Mouse (Mus musculus) cerebellum, adult 2 months (tissue): ENCODE results near the gene Pnn. TPM values are rescaled to one million over a fixed set of nuclear protein-coding genes. Genes with fewer than 3 reads are reported as not detected.
A peak's percentile ranks its signal among the peaks of the same experiment; 100 is the strongest.

ENCODE experiments used
- DNase-seq, 2 experiments: peaks; one replicate each; pipeline ENCODE4 v3.0.0; 2021
- H3K27ac ChIP-seq: fragments of 200-500 bp; 2 replicates; pipeline ENCODE4 v1.5.1; 2012; ENCODE audit warnings: low read length, control low read depth, inconsistent platforms; ENCODE audit not compliant: insufficient read depth
- H3K27me3 ChIP-seq: fragments of 200-500 bp; 2 replicates; pipeline ENCODE4 v1.6.1; 2012; ENCODE audit warnings: inconsistent platforms, mild to moderate bottlenecking, low read length, moderate library complexity; ENCODE audit not compliant: control insufficient read depth, insufficient read depth
- H3K4me1 ChIP-seq: fragments of 200-500 bp; 2 replicates; pipeline ENCODE4 v1.6.1; 2011; ENCODE audit warnings: low read length; ENCODE audit not compliant: control insufficient read depth, insufficient read depth
- H3K4me3 ChIP-seq: fragments of 200-500 bp; replicated peaks from 2 replicates; pipeline ENCODE3; 2011; ENCODE audit warnings: mild to moderate bottlenecking, low read depth, low read length, control low read depth; ENCODE audit not compliant: insufficient read depth
- CTCF ChIP-seq: fragments of 200-500 bp; IDR thresholded peaks from 2 replicates; pipeline ENCODE4 v1.5.1; 2011; ENCODE audit warnings: low read depth, mild to moderate bottlenecking, control low read depth, low read length, moderate library complexity, borderline replicate concordance; ENCODE audit not compliant: insufficient read depth
- POLR2A ChIP-seq: fragments of 200-500 bp; IDR thresholded peaks from 2 replicates; pipeline ENCODE4 v1.6.1; 2011; ENCODE audit warnings: low read length, control low read depth, borderline replicate concordance; ENCODE audit not compliant: insufficient read depth
- WGBS: fragments of 180-500 bp; shearing (Covaris S2); methylation state at CpG from one replicate; pipeline ENCODE4 v1.1.7; 2018; 5-methylcytosine and 5-hydroxymethylcytosine counted together
- polyA plus RNA-seq: library from polyadenylated mRNA; depleted of rRNA; stranded (reverse); fragments of >200 nt; gene quantifications from 2 replicates; pipeline ENCODE4 v1.2.3, GENCODE M21; 2012; rRNA removed

Pnn gene
- polyA plus RNA-seq: 81.3 and 81.5 TPM in 2 replicates

- peak within 1 kb of the TSS; percentile 94 for H3K4me3 ChIP-seq
- H3K4me1 ChIP-seq: peaks cover 5% of the 10 kb centered on the region; the same call in 1 of the 2 replicates
- H3K27ac ChIP-seq: peak within 1 kb of the TSS; percentile 97
- under 1% methylated on average over 43 of the region's 43 CpGs for WGBS
- TF ChIP-seq CTCF (no peak), POLR2A (peak; percentile 98)
- H3K27me3 ChIP-seq: no peaks in the 10 kb centered on the region
- DNase-seq: peak; percentile 97 to 99
Measured at GRCm38 (mm10) chr12:59066448-59067077, at the start of gene Pnn. Pnn (plus strand) TSS chr12:59066884.

- DNase-seq: no peak
- Histone ChIP-seq H3K27me3 (no peaks in the 10 kb centered on the region), H3K4me1 (no peaks in the 10 kb centered on the region), H3K27ac (no peak overlapping the region), H3K4me3 (no peak overlapping the region)
- TF ChIP-seq POLR2A: no peak
- WGBS: 95% methylated on average over 8 of the region's 8 CpGs
Measured at GRCm38 (mm10) chr12:59017970-59018369, 48.7 kb upstream of the Pnn start.

- Histone ChIP-seq H3K4me1 (no peaks in the 10 kb centered on the region), H3K4me3 (no peak overlapping the region), H3K27me3 (no peaks in the 10 kb centered on the region), H3K27ac (no peak overlapping the region)
- DNase-seq: no peak
- 89% methylated on average over 2 of the region's 2 CpGs for WGBS
- TF ChIP-seq POLR2A (no peak), CTCF (no peak)
Measured at GRCm38 (mm10) chr12:59019891-59020290, 46.8 kb upstream of the Pnn start.

GRCm38 (mm10) chr12:59021306-59021705 is 45.4 kb upstream of the Pnn start:
- H3K27me3 ChIP-seq: no peaks in the 10 kb centered on the region
- no peak overlapping the region for H3K4me3 ChIP-seq
- 92% methylated on average over 4 of the region's 4 CpGs for whole genome bisulfite sequencing
- TF ChIP-seq CTCF: no peak
- TF ChIP-seq POLR2A: no peak
- no peaks in the 10 kb centered on the region for H3K4me1 ChIP-seq
- H3K27ac ChIP-seq: no peak overlapping the region
- no peak for DNase-seq

- no peak for DNase-seq
- 64% methylated on average over 5 of the region's 5 CpGs for whole genome bisulfite sequencing
- H3K27ac ChIP-seq: no peak overlapping the region
- H3K27me3 ChIP-seq: no peaks in the 10 kb centered on the region
- TF ChIP-seq POLR2A: no peak
- no peak for TF ChIP-seq CTCF
- H3K4me1 ChIP-seq: no peaks in the 10 kb centered on the region
- H3K4me3 ChIP-seq: no peak overlapping the region
Measured at GRCm38 (mm10) chr12:59032101-59032500, 34.6 kb upstream of the Pnn start.

- Histone ChIP-seq H3K4me1 (no peaks in the 10 kb centered on the region), H3K4me3 (no peak overlapping the region), H3K27ac (no peak overlapping the region), H3K27me3 (no peaks in the 10 kb centered on the region)
- no peak for TF ChIP-seq CTCF
- no peak for DNase-seq
- WGBS: 76% methylated on average over 10 of the region's 10 CpGs
Measured at GRCm38 (mm10) chr12:59039162-59039970, 27.3 kb upstream of the Pnn start.

- H3K4me3 ChIP-seq: no peak overlapping the region
- no peaks in the 10 kb centered on the region for H3K27me3 ChIP-seq
- DNase-seq: no peak
- no peak overlapping the region for H3K27ac ChIP-seq
- H3K4me1 ChIP-seq: no peaks in the 10 kb centered on the region
- WGBS: 20% methylated on average over 23 of the region's 23 CpGs
- TF ChIP-seq CTCF (no peak), POLR2A (no peak)
Measured at GRCm38 (mm10) chr12:59039971-59040844, 26.5 kb upstream of the Pnn start.
